Mouse (Mus musculus): ENCODE results near the gene Olfr1015.

Olfr1015 gene

DNA sequence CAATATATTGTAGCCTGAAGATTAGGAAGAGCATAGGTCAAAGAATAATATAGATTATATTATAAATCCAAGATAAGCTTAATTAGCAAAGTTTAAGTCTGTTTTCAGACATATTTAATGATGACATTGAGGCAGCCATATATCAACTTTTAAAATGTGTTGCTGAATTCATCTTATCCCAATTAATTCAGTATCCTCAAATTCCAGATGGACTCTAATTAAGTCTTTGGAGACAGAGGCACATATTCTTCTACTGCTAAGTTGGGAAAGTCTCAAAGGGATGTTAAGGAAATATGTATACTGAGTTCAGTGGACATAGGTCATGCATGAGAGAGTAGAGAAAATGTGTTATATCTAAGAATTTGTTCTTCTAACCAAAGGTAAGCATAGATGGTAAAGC lies at the start of gene Olfr1015:
Gene Olfr1015, plus strand, starts transcription at position 301 of the 400 bp plus-strand sequence.
- ATAC-seq (ENCODE audit: low TSS enrichment) = no peak

DNA sequence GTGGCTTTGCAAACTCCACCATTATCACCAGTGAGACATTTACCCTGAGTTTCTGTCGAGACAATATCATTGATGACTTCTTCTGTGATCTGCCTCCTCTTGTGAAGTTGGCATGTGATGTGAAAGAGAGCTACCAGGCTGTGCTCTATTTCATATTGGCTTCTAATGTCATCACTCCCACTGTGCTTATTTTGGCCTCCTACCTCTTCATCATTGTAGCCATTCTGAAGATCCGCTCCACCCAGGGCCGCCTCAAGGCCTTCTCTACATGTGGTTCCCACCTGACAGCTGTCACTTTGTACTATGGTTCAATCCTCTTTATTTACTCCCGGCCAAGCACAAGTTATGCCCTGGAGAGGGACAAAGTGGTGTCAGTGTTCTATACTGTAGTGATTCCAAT lies 28.0 kb upstream of the Olfr1015 start:
- ATAC-seq (ENCODE audit: low TSS enrichment) = no peak

DNA sequence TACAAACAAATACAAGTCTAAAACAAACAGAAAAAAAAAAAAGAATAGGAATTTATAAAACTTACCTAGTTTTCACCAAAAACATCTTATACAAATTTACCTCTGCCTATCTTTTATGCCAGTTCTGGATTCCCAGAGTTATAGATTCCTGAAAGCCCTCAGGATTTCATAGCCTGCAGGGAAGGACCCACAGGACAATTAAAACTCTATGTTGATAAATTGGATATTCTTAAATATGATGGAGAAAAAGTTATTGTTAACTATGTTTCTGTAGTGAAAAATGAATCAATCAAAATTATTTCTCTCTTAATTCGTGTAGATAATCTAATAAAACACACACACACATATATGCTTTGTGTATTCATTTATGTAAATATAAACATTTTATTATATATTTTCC lies 19.2 kb upstream of the Olfr1015 start, which contains the start of gene Olfr1012:
Gene Olfr1012, minus strand, starts transcription at position 101 of the 400 bp plus-strand sequence.
- ATAC-seq (ENCODE audit: low TSS enrichment) = no peak

GRCm38 (mm10) chr2:85766798-85767197 lies 15.0 kb upstream of the Olfr1015 start, which contains the start of gene Olfr1013:
Olfr1013 (plus strand) TSS chr2:85767098.
- no peak for ATAC-seq (ENCODE audit: low TSS enrichment)

- no peak for ATAC-seq (ENCODE audit: low TSS enrichment)
Observed at GRCm38 (mm10) chr2:85772413-85772812, 9.4 kb upstream of the Olfr1015 start, which contains the start of gene Olfr1014. Olfr1014 (plus strand) TSS chr2:85772713.

- no peak for ATAC-seq (ENCODE audit: low TSS enrichment)
Observed at GRCm38 (mm10) chr2:85792331-85792730, 10.5 kb downstream of the Olfr1015 start.

DNA sequence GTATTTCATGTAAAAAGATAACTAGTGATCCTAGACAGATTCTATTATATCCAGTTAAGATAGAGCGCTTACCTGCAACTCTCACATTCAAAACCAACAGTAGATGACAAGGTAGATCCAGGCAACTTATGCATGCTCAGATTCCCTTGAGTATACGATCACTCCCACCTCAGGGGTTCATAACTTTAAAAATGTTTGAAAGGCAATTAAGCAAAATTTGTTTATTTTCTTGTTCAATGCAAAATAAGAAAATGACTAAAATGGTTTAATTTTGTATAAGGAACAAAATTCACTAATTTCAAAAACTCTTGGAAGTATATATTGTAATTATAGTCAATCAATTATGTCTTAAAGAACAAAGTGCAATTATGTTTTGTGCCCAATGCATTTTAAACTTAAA lies 20.6 kb downstream of the Olfr1015 start, which contains the start of gene Olfr1016:
Gene Olfr1016, minus strand, starts transcription at position 101 of the 400 bp plus-strand sequence.
- ATAC-seq (ENCODE audit: low TSS enrichment) = no peak

GRCm38 (mm10) chr2:85804501-85804900 lies 22.7 kb downstream of the Olfr1015 start:
- ATAC-seq (ENCODE audit: low TSS enrichment) = no peak

GRCm38 (mm10) chr2:85818179-85818578 lies 36.4 kb downstream of the Olfr1015 start, which contains the start of gene Olfr1018:
Olfr1018 (plus strand) TSS chr2:85818479.
- no peak for ATAC-seq (ENCODE audit: low TSS enrichment)

All from frontal cortex, adult (tissue).